Mouse (Mus musculus) midbrain, embryonic 10.5 days (tissue): ENCODE data around the gene Cacna1d. TPM values are rescaled to one million over a fixed set of nuclear protein-coding genes. Genes with fewer than 3 reads are reported as not detected.

Source experiments
- DNase-seq: peaks from one replicate; pipeline ENCODE4 v3.0.0-alpha.2; 2017; ENCODE audit warnings: low spot score
- H3K27ac ChIP-seq: fragments of 300-500 bp; sonication (generic); replicated peaks from 2 replicates; pipeline ENCODE4 v1.5.1; 2016; ENCODE audit warnings: mild to moderate bottlenecking
- H3K27me3 ChIP-seq: fragments of 300-500 bp; sonication (generic); 2 replicates; pipeline ENCODE4 v1.6.1; 2016; ENCODE audit warnings: low read depth, mild to moderate bottlenecking; ENCODE audit not compliant: poor library complexity, severe bottlenecking
- H3K36me3 ChIP-seq: fragments of 300-500 bp; sonication (generic); 2 replicates; pipeline ENCODE4 v1.6.1; 2016; ENCODE audit warnings: mild to moderate bottlenecking, moderate library complexity
- H3K4me1 ChIP-seq: fragments of 300-500 bp; sonication (generic); 2 replicates; pipeline ENCODE4 v1.6.1; 2016
- H3K4me3 ChIP-seq: fragments of 300-500 bp; sonication (generic); 2 replicates; pipeline ENCODE4 v1.5.1; 2016; ENCODE audit warnings: mild to moderate bottlenecking, moderate library complexity
- H3K9me3 ChIP-seq: fragments of 300-500 bp; sonication (generic); replicated peaks from 2 replicates; pipeline ENCODE4 v1.6.1; 2016; ENCODE audit warnings: mild to moderate bottlenecking
- WGBS: fragments of 180-500 bp; shearing (Covaris S2); methylation state at CpG from one replicate; pipeline ENCODE4 v1.1.7; 2016; 5-methylcytosine and 5-hydroxymethylcytosine counted together
- polyA plus RNA-seq: library from polyadenylated mRNA; unstranded; fragments of >200 nt; fragmentation: Nextera tagmentation; extraction: Ambion mirVana; gene quantifications from 2 replicates; pipeline ENCODE4 v1.2.1, GENCODE M21; 2016

The Cacna1d gene
- polyA plus RNA-seq, 1 experiment from 2014 or later = 0.90 TPM

DNA sequence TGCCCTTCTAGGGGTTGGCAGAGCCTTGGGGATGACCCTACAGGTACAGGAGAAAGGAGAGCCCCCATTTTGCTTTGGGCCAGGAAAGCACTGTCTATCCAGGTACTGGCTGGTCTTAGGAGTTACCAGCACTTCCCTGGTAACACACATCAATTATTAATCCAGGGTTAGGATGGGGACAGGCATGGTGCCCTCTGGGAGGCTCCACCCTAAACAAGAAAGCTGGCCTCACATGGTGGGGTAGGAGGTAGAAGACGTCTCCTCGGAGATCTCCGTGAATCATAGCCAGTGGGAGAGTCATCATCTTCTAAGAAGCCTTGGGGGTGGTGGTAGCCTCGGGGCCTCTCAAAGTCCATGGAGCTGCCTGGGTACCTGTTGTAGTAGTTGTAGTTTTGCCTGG lies 444.3 kb downstream of the Cacna1d start:
- Histone ChIP-seq H3K4me3 (no peak overlapping the region), H3K27ac (no peak overlapping the region), H3K9me3 (no peaks in the 10 kb centered on the region), H3K4me1 (no peaks in the 10 kb centered on the region), H3K27me3 (no peaks in the 10 kb centered on the region), H3K36me3 (no peaks in the 10 kb centered on the region)
- no peak for DNase-seq
- WGBS = 91% methylated on average over 4 of the region's 4 CpGs

DNA sequence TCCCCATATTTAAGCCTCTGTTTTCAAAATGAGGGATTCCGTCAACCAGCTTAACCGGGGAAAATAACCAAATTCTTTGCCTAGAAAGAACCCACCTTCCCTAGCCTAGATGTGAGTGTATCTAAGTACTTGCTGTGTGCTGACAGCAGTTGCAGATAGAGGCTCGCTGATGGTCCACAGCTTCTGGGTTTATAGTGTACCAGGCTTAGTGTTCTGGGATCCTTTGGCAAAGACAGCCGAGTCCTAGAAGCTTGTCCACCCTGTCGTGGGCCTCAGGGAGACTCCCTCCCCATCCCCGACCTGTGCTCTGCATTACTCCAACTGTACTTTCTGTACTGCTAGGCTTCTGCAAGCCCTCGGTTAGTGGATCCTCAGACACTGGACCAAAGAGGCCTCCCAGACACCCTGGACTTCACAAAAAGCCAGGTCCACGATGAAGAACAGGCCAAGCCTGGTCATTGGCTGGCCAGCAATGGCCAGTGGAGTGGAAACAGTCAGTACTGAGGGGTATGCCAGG lies 445.5 kb downstream of the Cacna1d start:
- Histone ChIP-seq H3K4me3 (no peak overlapping the region), H3K27me3 (no peaks in the 10 kb centered on the region), H3K27ac (no peak overlapping the region), H3K4me1 (no peaks in the 10 kb centered on the region), H3K9me3 (no peaks in the 10 kb centered on the region), H3K36me3 (no peaks in the 10 kb centered on the region)
- 86% methylated on average over 8 of the region's 8 CpGs for WGBS
- DNase-seq = no peak

DNA sequence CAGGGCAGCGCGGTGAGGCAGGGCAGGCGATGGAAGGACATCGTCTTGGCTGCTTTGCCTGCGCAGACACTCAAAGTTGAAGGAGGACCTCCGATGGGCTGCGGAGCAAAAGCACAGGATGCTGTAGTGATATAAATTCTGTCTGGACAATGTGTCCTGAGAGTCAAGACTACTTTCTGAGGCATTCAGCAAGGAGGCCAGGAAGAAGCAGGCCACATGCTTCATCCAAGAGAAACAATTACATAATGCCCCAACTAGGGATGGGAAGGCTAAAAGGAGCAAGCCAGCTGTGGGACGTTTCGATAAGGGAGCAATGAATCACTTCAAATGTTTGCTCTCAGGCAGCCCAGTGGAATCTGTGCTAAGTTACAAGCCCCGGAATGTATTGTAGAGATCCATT lies 446.0 kb downstream of the Cacna1d start:
- DNase-seq = no peak
- Histone ChIP-seq H3K27ac (no peak overlapping the region), H3K4me3 (no peak overlapping the region), H3K9me3 (no peaks in the 10 kb centered on the region), H3K27me3 (no peaks in the 10 kb centered on the region), H3K36me3 (no peaks in the 10 kb centered on the region), H3K4me1 (no peaks in the 10 kb centered on the region)
- 88% methylated on average over 10 of the region's 10 CpGs for WGBS

DNA sequence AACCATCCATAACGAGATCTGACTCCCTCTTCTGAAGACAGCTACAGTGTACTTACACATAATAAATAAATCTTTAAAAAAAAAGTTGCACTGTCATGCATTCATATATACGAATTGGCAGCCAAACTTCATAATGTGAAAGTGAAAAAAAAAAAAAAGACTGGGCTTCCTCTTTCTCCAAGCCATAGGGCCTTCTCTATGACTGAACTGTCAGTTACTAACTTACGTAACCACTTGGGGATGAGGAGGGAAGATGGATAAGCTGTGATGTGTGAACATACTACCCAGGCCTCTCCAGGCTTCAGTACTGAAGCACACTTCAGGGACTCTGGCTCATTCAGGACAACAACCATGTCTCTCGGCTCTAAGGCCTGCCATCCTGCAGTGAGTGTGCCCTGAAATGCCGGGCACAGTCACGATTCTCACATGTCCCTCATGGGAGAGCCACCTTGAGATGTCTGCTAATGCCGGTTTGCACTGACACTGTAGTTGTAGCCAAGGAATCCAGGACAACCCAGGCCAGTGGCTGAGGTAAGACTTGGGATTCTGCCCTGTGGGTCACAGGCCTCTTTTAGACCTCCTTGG lies 447.8 kb downstream of the Cacna1d start:
- DNase-seq = no peak
- no peak overlapping the region for H3K27ac ChIP-seq
- no peaks in the 10 kb centered on the region for H3K4me1 ChIP-seq
- H3K27me3 ChIP-seq = no peaks in the 10 kb centered on the region
- H3K4me3 ChIP-seq = no peak overlapping the region
- WGBS = 90% methylated on average over 7 of the region's 7 CpGs
- no peaks in the 10 kb centered on the region for H3K36me3 ChIP-seq
- no peaks in the 10 kb centered on the region for H3K9me3 ChIP-seq

DNA sequence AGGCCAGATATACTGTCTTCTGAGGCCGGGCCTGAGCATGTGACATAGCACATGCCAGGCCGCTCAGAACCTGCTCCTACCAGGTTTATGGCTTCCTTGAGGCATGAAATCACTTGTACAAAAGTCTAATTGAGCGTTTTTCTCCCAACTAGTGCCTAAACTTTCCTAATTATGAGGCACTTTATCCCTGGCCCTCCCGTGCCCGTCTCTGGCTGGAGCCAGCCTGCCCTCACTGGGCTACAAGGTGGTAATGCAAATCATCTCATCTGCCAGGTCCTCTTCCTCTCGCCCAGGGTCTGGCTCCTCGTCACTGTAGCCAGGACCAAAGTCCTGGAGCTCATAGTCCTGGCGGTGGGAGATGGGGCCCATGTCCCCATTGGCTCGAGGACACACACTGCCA lies 449.4 kb downstream of the Cacna1d start:
- Histone ChIP-seq H3K27ac (no peak overlapping the region), H3K9me3 (no peaks in the 10 kb centered on the region), H3K4me3 (no peak overlapping the region), H3K27me3 (no peaks in the 10 kb centered on the region), H3K4me1 (no peaks in the 10 kb centered on the region), H3K36me3 (no peaks in the 10 kb centered on the region)
- WGBS = 87% methylated on average over 9 of the region's 9 CpGs
- DNase-seq = no peak

DNA sequence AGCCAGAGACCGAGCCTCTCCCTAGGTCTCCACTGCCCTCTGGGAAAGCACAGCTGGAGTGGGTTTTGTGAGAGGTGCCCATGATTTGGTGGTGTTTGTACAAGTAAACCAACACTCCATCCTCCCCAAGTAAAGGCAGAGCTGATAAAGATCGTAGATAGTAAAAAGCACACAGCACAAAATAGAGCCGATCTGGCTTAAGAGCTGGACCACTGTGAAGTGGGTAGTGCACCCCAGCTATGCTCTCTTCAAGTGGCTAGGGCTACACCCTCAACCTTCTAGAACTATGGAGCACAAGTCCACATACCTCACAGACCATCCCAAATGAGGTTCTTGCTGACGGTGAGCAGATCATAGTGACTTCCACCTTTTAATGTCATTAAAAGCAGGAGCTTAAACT lies 451.8 kb downstream of the Cacna1d start:
- H3K36me3 ChIP-seq = no peaks in the 10 kb centered on the region
- H3K27ac ChIP-seq = no peak overlapping the region
- DNase-seq = no peak
- no peaks in the 10 kb centered on the region for H3K4me1 ChIP-seq
- no peak overlapping the region for H3K4me3 ChIP-seq
- WGBS = 85% methylated on average over 4 of the region's 4 CpGs
- H3K27me3 ChIP-seq = no peaks in the 10 kb centered on the region
- no peaks in the 10 kb centered on the region for H3K9me3 ChIP-seq

DNA sequence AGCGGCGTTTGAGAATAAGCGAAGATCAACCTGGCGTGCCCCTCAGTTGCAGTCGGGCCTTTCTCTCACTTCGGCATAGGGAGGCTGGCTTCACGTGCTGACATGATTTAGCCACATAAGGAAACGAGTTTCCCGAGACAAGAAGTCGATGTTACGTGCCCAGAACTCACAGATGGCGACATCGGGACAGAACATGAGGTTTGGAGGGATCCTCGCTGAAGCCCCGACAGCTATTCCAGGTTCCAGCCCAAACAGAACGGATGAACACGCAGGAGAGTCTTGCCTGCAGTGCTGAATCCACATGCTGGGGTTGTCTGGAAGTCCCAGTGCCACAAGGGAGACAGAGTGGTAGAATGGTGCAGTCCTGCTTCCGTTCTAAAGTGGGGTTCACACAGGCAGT lies 452.8 kb downstream of the Cacna1d start:
- WGBS = 89% methylated on average over 18 of the region's 18 CpGs
- DNase-seq = no peak

DNA sequence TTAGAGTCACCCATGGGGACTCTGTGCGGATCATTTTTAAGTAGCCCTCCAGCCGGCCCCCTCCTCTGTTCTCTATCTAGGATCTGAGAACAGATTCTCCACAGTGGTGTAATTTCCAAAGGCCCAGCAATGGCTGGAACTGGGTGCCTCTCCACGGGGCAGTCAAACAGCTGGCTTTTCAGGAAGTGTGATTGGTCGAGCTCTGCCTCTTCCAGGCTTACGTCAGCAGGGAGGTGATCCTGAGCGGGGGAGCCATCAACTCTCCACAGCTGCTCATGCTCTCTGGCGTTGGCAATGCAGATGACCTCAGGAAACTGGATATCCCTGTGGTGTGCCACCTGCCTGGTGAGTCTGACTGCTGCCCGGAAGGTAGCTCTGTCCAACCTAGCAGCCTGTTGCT lies 457.9 kb downstream of the Cacna1d start:
- Histone ChIP-seq H3K4me1 (no peaks in the 10 kb centered on the region), H3K36me3 (no peaks in the 10 kb centered on the region), H3K27ac (no peak overlapping the region), H3K27me3 (no peaks in the 10 kb centered on the region), H3K4me3 (no peak overlapping the region), H3K9me3 (no peaks in the 10 kb centered on the region)
- no peak for DNase-seq
- WGBS = 67% methylated on average over 8 of the region's 8 CpGs

More for the DNA sequence above, 452.8 kb downstream of the Cacna1d start:
- no peaks in the 10 kb centered on the region for H3K4me1 ChIP-seq
- no peak overlapping the region for H3K4me3 ChIP-seq
- no peaks in the 10 kb centered on the region for H3K27me3 ChIP-seq
- no peaks in the 10 kb centered on the region for H3K9me3 ChIP-seq
- no peaks in the 10 kb centered on the region for H3K36me3 ChIP-seq
- H3K27ac ChIP-seq = no peak overlapping the region

DNA sequence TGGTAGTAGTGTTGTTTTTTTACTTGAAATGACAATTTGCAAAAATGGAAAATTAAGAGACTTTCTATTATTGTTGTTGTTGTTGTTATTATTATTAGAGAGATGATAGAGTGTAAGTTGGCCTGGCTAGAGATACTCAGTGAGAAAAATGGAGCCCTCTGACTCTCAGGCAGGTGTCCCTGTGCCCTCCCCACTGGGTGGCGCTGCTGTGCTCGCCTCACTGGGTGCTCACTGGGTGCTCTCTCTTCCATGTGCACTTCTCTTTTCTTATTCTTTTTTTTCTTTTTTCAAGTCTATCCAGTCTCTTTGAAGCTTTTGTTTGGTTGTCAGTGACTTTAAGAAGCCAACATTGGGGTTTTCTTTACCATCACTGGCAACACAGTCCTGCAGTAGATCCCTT lies 463.9 kb downstream of the Cacna1d start:
- WGBS = 47% methylated on average over 2 of the region's 2 CpGs
- Histone ChIP-seq H3K4me1 (no peaks in the 10 kb centered on the region), H3K4me3 (no peak overlapping the region), H3K27me3 (no peaks in the 10 kb centered on the region), H3K27ac (no peak overlapping the region), H3K9me3 (no peaks in the 10 kb centered on the region), H3K36me3 (no peaks in the 10 kb centered on the region)
- no peak for DNase-seq

DNA sequence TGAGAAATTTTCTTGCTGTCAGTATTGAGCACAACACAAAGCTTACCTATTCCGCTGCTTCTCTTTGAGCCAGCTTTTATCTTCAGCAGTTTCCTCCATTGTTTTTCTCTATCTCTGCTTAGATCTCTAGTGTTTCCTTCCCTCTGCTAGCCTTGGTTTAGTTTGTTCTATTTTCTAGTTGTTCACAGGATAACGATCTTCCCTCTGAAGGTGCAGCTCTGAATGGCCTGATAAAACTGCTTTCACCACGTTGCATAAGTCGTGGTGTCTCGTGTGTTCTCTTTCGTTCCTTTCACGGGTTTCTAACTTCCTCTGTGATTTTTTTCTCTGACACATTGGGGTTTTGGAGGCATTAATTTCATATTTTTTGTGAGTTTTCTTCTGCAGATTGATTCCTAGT lies 466.9 kb downstream of the Cacna1d start:
- 81% methylated on average over 7 of the region's 7 CpGs for WGBS
- H3K27me3 ChIP-seq = no peaks in the 10 kb centered on the region
- H3K4me1 ChIP-seq = peaks cover 6% of the 10 kb centered on the region
- H3K9me3 ChIP-seq = no peaks in the 10 kb centered on the region
- no peak overlapping the region for H3K4me3 ChIP-seq
- H3K36me3 ChIP-seq = no peaks in the 10 kb centered on the region
- no peak overlapping the region for H3K27ac ChIP-seq
- no peak for DNase-seq

DNA sequence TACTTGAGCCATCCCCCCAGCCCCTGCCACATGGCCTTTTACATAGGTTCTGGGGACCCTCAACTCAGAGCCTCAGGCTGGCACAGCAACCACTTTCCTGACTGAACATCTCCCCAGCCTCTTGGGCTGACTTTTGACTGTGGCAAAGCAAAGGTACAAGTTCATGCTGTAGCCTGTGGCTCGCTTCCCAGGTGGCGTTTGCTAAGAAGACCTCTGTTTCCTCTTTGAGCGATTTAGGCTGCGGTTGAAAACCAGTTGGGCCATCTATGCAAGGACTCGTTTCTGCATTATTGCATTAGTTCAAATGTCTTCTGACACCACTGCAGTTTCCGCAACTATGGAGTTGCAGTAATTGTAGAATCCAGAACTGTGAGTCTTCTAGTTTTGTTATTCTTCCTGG lies 468.8 kb downstream of the Cacna1d start:
- WGBS = 94% methylated on average over 6 of the region's 6 CpGs
- Histone ChIP-seq H3K36me3 (no peaks in the 10 kb centered on the region), H3K27ac (no peak overlapping the region), H3K9me3 (no peaks in the 10 kb centered on the region), H3K4me3 (no peak overlapping the region), H3K27me3 (no peaks in the 10 kb centered on the region), H3K4me1 (peaks cover 6% of the 10 kb centered on the region)
- DNase-seq = no peak

DNA sequence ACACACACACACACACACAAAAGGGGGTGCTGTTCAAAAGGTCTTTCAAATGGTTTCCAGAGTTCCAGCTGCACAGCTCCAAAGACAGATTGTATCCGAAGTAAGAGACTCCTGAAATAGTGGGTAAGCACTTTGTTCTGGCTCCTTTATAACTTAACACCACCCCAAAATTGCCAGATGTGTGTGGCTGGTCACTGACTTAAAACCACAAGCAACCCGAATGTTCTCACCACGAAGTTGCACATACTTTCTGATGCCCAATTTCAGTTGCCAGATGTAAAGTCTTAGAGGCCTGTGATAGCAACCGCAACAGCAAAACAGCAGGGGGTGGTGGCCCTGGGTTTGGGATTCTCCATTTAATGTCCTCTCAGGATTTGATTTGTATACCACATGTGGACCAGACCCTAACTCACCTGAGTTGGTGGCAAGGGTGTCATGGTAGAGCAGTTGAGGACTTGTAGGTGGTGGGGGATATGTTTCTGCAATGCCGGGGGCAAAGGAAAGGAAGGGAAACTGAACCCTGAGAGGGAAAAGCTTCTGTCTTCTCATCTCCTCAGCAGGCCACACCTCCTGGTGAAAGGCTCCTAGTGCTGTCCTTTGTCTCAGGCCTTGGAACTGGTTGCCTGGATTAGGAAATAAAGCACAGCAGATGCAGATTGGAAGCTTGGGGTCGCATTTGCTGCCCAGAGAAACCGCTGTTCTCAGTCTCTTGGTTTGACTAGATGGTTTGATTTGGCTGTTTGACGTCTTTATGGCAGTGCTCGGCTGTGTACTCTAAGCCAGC lies 471.3 kb downstream of the Cacna1d start:
- no peak overlapping the region for H3K4me3 ChIP-seq
- no peak overlapping the region for H3K27ac ChIP-seq
- no peaks in the 10 kb centered on the region for H3K27me3 ChIP-seq
- peaks cover 6% of the 10 kb centered on the region for H3K4me1 ChIP-seq
- no peaks in the 10 kb centered on the region for H3K36me3 ChIP-seq
- DNase-seq = no peak
- 48% methylated on average over 9 of the region's 9 CpGs for WGBS
- no peaks in the 10 kb centered on the region for H3K9me3 ChIP-seq

DNA sequence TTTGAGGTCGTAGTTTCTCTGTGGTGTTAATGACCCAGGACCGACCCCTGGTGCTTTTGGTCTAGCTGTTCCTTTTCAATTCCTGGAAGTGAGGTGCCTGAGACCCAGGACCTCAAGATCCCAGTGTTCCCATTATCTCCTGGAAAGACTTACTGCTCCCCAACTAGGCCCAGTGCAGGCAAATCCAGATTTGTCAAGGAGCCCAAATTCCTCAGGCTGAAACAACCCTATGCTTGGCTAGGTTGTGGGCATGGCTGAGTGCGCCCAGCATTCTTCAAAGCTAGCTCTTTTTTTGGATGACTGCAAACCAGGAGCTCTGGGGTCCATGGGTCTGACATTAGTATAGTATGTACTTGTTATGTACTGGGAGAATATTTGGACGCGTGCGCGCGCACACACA lies 471.9 kb downstream of the Cacna1d start:
- Histone ChIP-seq H3K9me3 (no peaks in the 10 kb centered on the region), H3K4me1 (peaks cover 6% of the 10 kb centered on the region), H3K27me3 (no peaks in the 10 kb centered on the region), H3K27ac (no peak overlapping the region), H3K4me3 (no peak overlapping the region), H3K36me3 (no peaks in the 10 kb centered on the region)
- 95% methylated on average over 8 of the region's 8 CpGs for WGBS
- DNase-seq = no peak
